Mouse (Mus musculus): Measurements from ENCODE around the gene Clca3a2.

DNA sequence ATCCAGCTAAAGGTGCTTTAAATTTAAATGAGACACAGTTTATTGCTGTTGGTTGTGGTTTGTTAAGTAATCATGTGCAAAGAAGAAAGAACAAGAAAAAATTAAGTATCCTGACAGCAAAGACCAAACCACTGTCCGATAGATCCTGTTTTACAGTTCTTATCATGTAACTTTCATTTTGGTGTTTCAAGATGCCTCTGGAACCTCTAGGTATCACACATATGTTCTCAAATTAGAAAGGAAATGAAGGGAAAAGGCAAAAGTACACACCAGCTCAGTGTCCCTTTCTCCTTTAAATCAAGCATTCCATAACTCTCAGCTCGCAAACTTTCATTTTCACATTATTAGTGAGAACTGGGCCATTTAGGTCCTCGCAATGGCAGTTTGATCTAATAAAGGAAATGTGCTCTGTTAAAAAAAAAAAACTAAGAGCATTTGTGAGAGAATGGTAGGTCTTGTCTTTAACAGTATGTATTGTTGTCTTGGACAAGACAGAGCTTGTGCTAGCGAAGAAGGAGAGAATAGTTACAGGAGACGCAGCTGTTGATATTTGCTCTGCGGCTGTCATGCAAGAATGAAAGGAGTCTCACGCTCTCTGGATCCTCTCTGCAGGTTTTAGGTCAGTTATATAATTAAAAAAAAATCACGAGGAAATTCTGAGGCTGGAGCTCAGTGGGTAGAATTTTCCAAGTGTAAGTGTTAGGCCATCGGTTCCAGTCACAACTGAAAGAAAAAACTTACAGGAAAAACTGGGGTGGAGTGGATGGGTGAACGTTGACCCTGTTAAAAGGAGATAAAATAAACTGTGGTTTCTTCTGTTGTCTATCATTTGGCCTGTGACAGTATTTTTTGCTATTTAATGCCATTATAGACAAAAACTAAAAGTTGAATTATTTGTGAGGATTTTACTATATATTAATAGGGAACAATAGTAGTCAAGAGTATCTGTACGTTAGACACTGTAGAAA lies 33.8 kb downstream of the Clca3a2 start:
- no peak for TF ChIP-seq POLR2A (IDR thresholded peaks at IDR 0.05; ENCODE audit: low read depth, low read length)
- TF ChIP-seq CTCF (conservative IDR thresholded peaks at IDR 0.05; ENCODE audit: insufficient read depth, insufficient read length, low read depth, low read length), result no peak
